8 mouse cellular contexts compared by ENCODE assay signal in the genomic region with DNA sequence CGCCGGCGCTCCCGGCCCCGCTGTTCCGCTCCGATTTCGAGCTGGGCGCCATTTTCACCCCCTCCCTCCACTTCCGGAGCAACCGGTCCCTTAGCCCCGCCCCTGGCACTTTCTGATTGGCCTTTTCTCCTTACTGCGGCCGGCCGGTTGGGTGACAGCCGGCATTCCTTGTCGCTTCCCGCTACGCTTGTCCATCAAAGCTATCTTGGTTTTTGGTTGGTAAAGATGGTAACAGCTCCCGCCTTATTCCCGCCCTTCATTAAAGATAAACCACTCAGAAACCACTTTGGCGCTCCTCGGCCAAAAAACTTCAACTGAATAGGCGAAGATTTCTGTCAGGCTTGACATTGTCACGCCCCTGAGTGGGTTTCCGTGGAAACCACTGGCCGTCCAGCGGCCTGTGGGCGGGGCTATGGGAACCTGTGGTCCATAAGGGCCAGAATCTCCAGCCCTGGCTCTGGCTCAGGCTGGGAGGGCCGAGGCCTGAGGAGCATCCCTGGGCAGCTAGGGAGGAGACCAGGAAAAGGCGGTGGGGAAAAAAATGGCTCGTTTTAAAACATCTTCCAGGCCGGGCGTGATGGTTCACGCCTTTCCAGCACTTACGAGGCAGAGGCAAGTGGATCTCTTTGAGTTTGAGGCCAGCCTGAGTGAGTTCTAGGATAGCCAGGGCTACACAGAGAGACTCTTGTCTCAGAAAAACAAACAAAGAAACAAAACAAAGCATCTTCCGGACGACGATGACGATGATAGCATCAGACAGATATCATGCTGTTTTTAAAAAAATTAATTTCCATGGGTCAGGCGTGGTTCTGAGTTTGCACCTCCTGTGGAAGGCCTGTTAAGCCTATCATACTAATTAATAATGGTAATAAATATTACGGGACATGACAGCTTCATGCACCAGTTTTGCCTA. TPM values are rescaled to one million over a fixed set of nuclear protein-coding genes. Genes with fewer than 3 reads are reported as not detected.
A peak's percentile ranks its signal among the peaks of the same experiment; 100 is the strongest.
DNase-seq lines count a peak whose midpoint lies in the region; ATAC-seq and TF ChIP-seq lines count a peak whose summit lies in the region.

A gene (minus strand): TSS at position 72 of the 913 bp plus-strand sequence.

- TF ChIP-seq CTCF in Patski (IDR thresholded peaks at IDR 0.05): no peak

- in situ Hi-C loops in Patski (cut with MboI; ENCODE audit: low pct_unique_long_range_greater_than_20kb): no loop called here

- H3K4me3 ChIP-seq in hindbrain, embryonic 13.5 days: peak within 1 kb of the TSS; percentile 62

- POLR2A ChIA-PET in Patski (lab: Charles Lee): interaction anchor here (1.7 kb wide), 1 partner anchor 34 kb away, joined by 4 read pairs; no protein-coding TSS in a partner anchor

- 7% methylated on average over 42 of the region's 42 CpGs for WGBS in hindbrain, embryonic 13.5 days

- peak; percentile 95 for ATAC-seq in Patski
- peak; percentile 96 for ATAC-seq in hindbrain, embryonic 13.5 days (ENCODE audit: low FRiP score)

- H3K4me2 ChIP-seq in hindbrain, embryonic 13.5 days: peak within 1 kb of the TSS; percentile 66

- peaks cover 41% of the 10 kb centered on the region for H3K4me1 ChIP-seq in hindbrain, embryonic 13.5 days (replicated peaks)

- H3K36me3 ChIP-seq in hindbrain, embryonic 13.5 days: peaks cover 22% of the 10 kb centered on the region

- DNase-seq in Patski (ENCODE audit: low read depth, low spot score): peak; percentile 99
- DNase-seq in cerebellum, postnatal 14 days: peak; percentile 99 to 100
- DNase-seq in frontal cortex, postnatal 14 days (ENCODE audit: low spot score in 2 of 2): peak; percentile 97
- peak; percentile 87 to 94 for DNase-seq in layer of hippocampus, postnatal 25 days (ENCODE audit: extremely low spot score in 1 of 2, low spot score in 1 of 2)
- DNase-seq in lung, postnatal 25 days (ENCODE audit: low spot score): peak; percentile 98
- peak; percentile 99 for DNase-seq in retina, embryonic 14.5 days (ENCODE audit: low spot score)
- peak; percentile 99 for DNase-seq in thymus, postnatal 4 days

- CTCF ChIA-PET in Patski (lab: Charles Lee): interaction anchor here (0.7 kb wide), 1 partner anchor 35 kb away, joined by 3 read pairs; no protein-coding TSS in a partner anchor

- H3K27me3 ChIP-seq in Patski: no peaks in the 10 kb centered on the region
- no peaks in the 10 kb centered on the region for H3K27me3 ChIP-seq in hindbrain, embryonic 13.5 days

- H3K27ac ChIP-seq in hindbrain, embryonic 13.5 days: peak within 1 kb of the TSS; percentile 96

- no peaks in the 10 kb centered on the region for H3K9me3 ChIP-seq in hindbrain, embryonic 13.5 days

- H3K9ac ChIP-seq in hindbrain, embryonic 13.5 days: peak within 1 kb of the TSS; percentile 79

RNA-seq across cellular contexts. Expression of the gene that starts here (rescaled TPM):
- 30.1 TPM for polyA plus RNA-seq in Patski (2021)
- polyA plus RNA-seq in hindbrain, embryonic 13.5 days (2015; fragmentation: Nextera tagmentation; extraction: Ambion mirVana): 20.2 and 22.2 TPM in 2 replicates
- 10 to 100 TPM; 18.5 to 19.1 TPM for total RNA-seq in layer of hippocampus, postnatal 25 days (2021)

Comparison
In these comparisons a context has a peak if more than half of its experiments do, and no peak if none do; other contexts are left out.
1. Peak in every context shown above with its lines: DNase-seq, ATAC-seq, H3K4me3 ChIP-seq and H3K27ac ChIP-seq.